Mouse (Mus musculus): ENCODE measurements around the gene Evx1.

Gene Evx1

GRCm38 (mm10) chr6:52291021-52291860 is 22.1 kb upstream of the Evx1 start:
- DNase-seq (ENCODE audit: low read depth), result no peak

GRCm38 (mm10) chr6:52292328-52292727 is 21.0 kb upstream of the Evx1 start:
- DNase-seq (ENCODE audit: low read depth), result no peak

GRCm38 (mm10) chr6:52294616-52295015 is 18.7 kb upstream of the Evx1 start:
- no peak for DNase-seq (ENCODE audit: low read depth)

GRCm38 (mm10) chr6:52298511-52298910 is 14.8 kb upstream of the Evx1 start:
- DNase-seq (ENCODE audit: low read depth), result no peak

- no peak for DNase-seq (ENCODE audit: low read depth)
These were observed 12.5 kb upstream of the Evx1 start for GRCm38 (mm10) chr6:52300806-52301205.

- DNase-seq (ENCODE audit: low read depth), result no peak
These were observed 9.9 kb upstream of the Evx1 start for GRCm38 (mm10) chr6:52303426-52303825.

- peak; percentile 50 for DNase-seq (ENCODE audit: low read depth)
These were observed 7.4 kb upstream of the Evx1 start for GRCm38 (mm10) chr6:52305877-52306389.

- no peak for DNase-seq (ENCODE audit: low read depth)
These were observed 3.5 kb upstream of the Evx1 start for GRCm38 (mm10) chr6:52309766-52310165.

GRCm38 (mm10) chr6:52310366-52310765 is 2.9 kb upstream of the Evx1 start:
- no peak for DNase-seq (ENCODE audit: low read depth)

- DNase-seq (ENCODE audit: low read depth), result no peak
These were observed 1.4 kb upstream of the Evx1 start for GRCm38 (mm10) chr6:52311661-52312557.

- DNase-seq (ENCODE audit: low read depth), result no peak
These were observed 761 bp upstream of the Evx1 start for GRCm38 (mm10) chr6:52312558-52312915.

GRCm38 (mm10) chr6:52314304-52315100 is 1.2 kb downstream of the Evx1 start:
- DNase-seq (ENCODE audit: low read depth), result no peak

GRCm38 (mm10) chr6:52315441-52316412 is 2.4 kb downstream of the Evx1 start:
- DNase-seq (ENCODE audit: low read depth), result no peak

GRCm38 (mm10) chr6:52316413-52317184 is 3.3 kb downstream of the Evx1 start:
- no peak for DNase-seq (ENCODE audit: low read depth)

- DNase-seq (ENCODE audit: low read depth), result no peak
These were observed 4.3 kb downstream of the Evx1 start for GRCm38 (mm10) chr6:52317461-52318180.

GRCm38 (mm10) chr6:52318271-52318670 is 5.0 kb downstream of the Evx1 start:
- no peak for DNase-seq (ENCODE audit: low read depth)

GRCm38 (mm10) chr6:52319956-52320690 is 6.8 kb downstream of the Evx1 start:
- no peak for DNase-seq (ENCODE audit: low read depth)

- DNase-seq (ENCODE audit: low read depth), result no peak
These were observed 7.9 kb downstream of the Evx1 start for GRCm38 (mm10) chr6:52320966-52321825.
